ENCODE assay signal across 19 mouse cellular contexts in the genomic region with DNA sequence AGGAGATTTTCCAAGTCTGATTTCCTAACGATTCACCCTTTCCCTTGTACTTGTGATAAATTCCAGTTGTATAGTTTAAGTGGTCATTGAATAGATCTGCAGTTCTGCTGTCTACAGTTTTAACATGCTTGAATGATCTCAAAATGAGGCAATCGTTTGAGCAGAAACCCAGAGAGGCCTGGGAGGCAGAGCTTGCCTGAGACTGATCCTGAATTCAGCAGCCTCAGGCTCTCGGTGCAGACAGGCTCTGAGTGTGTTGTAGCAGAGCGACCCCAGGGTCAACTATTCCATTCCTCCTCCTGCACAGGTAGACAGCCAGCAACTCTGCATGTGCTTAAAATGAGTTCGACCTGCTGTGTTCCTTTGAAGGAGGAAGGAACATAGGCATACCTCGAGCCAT.
DNase-seq lines count a peak whose midpoint lies in the region; ATAC-seq and TF ChIP-seq lines count a peak whose summit lies in the region.
"Had no signal": no experiment of that assay in that cellular context is flagged by ENCODE, and none has a peak within 500 bp of the region (broad histone marks: within the 10 kb centered on the region; RNA-seq: fewer than 3 reads in every experiment).

No protein-coding gene starts in this region.

- no peak overlapping the region for H3K4me2 ChIP-seq in forebrain, embryonic 14.5 days (ENCODE audit: low read length)
- H3K4me2 ChIP-seq in forebrain, embryonic 16.5 days (ENCODE audit: low read length) = no peak overlapping the region
- no peak overlapping the region for H3K4me2 ChIP-seq in midbrain, postnatal 0 days (ENCODE audit: low read depth, low read length, poor library complexity, severe bottlenecking)
- no peak overlapping the region for H3K4me2 ChIP-seq in hindbrain, embryonic 12.5 days (replicated peaks)
- H3K4me2 ChIP-seq in liver, embryonic 11.5 days = no peak overlapping the region
- H3K4me2 ChIP-seq: embryonic facial prominence, embryonic 15.5 days; limb, embryonic 15.5 days had no signal

- H3K9me3 ChIP-seq in forebrain, embryonic 14.5 days (replicated peaks; ENCODE audit: control insufficient read depth, low read length) = no peaks in the 10 kb centered on the region
- H3K9me3 ChIP-seq in forebrain, embryonic 16.5 days (ENCODE audit: control insufficient read depth, low read length) = no peaks in the 10 kb centered on the region
- H3K9me3 ChIP-seq in midbrain, embryonic 10.5 days (replicated peaks) = no peaks in the 10 kb centered on the region
- no peaks in the 10 kb centered on the region for H3K9me3 ChIP-seq in midbrain, postnatal 0 days (ENCODE audit: low read length)
- no peaks in the 10 kb centered on the region for H3K9me3 ChIP-seq in hindbrain, embryonic 12.5 days (replicated peaks)
- no peaks in the 10 kb centered on the region for H3K9me3 ChIP-seq in liver, embryonic 11.5 days (ENCODE audit: control insufficient read depth, low read length)
- H3K9me3 ChIP-seq: embryonic facial prominence, embryonic 15.5 days; limb, embryonic 15.5 days had no signal

- 35% methylated on average over 6 of the region's 6 CpGs for WGBS in forebrain, embryonic 14.5 days
- WGBS in forebrain, embryonic 16.5 days = 24% methylated on average over 6 of the region's 6 CpGs
- 49% methylated on average over 6 of the region's 6 CpGs for WGBS in midbrain, embryonic 10.5 days
- WGBS in midbrain, postnatal 0 days = 39% methylated on average over 6 of the region's 6 CpGs
- WGBS in hindbrain, embryonic 12.5 days = 37% methylated on average over 6 of the region's 6 CpGs
- WGBS in liver, embryonic 11.5 days = 63% methylated on average over 6 of the region's 6 CpGs

- no peak for TF ChIP-seq CTCF in midbrain, postnatal 0 days (IDR thresholded peaks at IDR 0.05)

- 0 out of 2 replicates have a peak overlapping the region, but pooled peaks have one; percentile 21 for H3K27ac ChIP-seq in forebrain, embryonic 14.5 days (ENCODE audit: low read depth, low read length)
- no peak overlapping the region for H3K27ac ChIP-seq in forebrain, embryonic 16.5 days (ENCODE audit: low read length)
- H3K27ac ChIP-seq in midbrain, embryonic 10.5 days (replicated peaks) = 0 out of 2 replicates have a peak overlapping the region, but pooled peaks have one; percentile 33
- H3K27ac ChIP-seq in midbrain, postnatal 0 days (ENCODE audit: low read depth, low read length) = no peak overlapping the region
- no peak overlapping the region for H3K27ac ChIP-seq in hindbrain, embryonic 12.5 days
- H3K27ac ChIP-seq in liver, embryonic 11.5 days (ENCODE audit: low read depth, low read length) = no peak overlapping the region
- H3K27ac ChIP-seq: embryonic facial prominence, embryonic 15.5 days; limb, embryonic 15.5 days; macrophage had no signal

- no peaks in the 10 kb centered on the region for H3K27me3 ChIP-seq in forebrain, embryonic 14.5 days (replicated peaks; ENCODE audit: control insufficient read depth, insufficient read depth, low read length)
- no peaks in the 10 kb centered on the region for H3K27me3 ChIP-seq in forebrain, embryonic 16.5 days (replicated peaks; ENCODE audit: control insufficient read depth, insufficient read depth, low read length)
- H3K27me3 ChIP-seq in midbrain, embryonic 10.5 days (ENCODE audit: low read depth, poor library complexity, severe bottlenecking) = no peaks in the 10 kb centered on the region
- H3K27me3 ChIP-seq in midbrain, postnatal 0 days (ENCODE audit: insufficient read depth, low read length) = no peaks in the 10 kb centered on the region
- no peaks in the 10 kb centered on the region for H3K27me3 ChIP-seq in hindbrain, embryonic 12.5 days
- no peaks in the 10 kb centered on the region for H3K27me3 ChIP-seq in liver, embryonic 11.5 days (replicated peaks; ENCODE audit: control insufficient read depth, insufficient read depth, low read length)
- H3K27me3 ChIP-seq: embryonic facial prominence, embryonic 15.5 days; limb, embryonic 15.5 days had no signal

- no peak for ATAC-seq in forebrain, embryonic 14.5 days
- ATAC-seq in forebrain, embryonic 16.5 days = no peak
- ATAC-seq in midbrain, postnatal 0 days (ENCODE audit: low FRiP score) = no peak
- 0 out of 2 replicates have a peak, but pooled peaks have one; percentile 48 for ATAC-seq in hindbrain, embryonic 12.5 days (ENCODE audit: low FRiP score)
- no peak for ATAC-seq in liver, embryonic 11.5 days (replicated peaks; ENCODE audit: low FRiP score)
- ATAC-seq: intestine, postnatal 0 days had no signal

- H3K4me1 ChIP-seq in forebrain, embryonic 14.5 days (ENCODE audit: control insufficient read depth, insufficient read depth, low read length) = peaks cover 5% of the 10 kb centered on the region; the same call in 1 of the 2 replicates
- H3K4me1 ChIP-seq in forebrain, embryonic 16.5 days (replicated peaks; ENCODE audit: control insufficient read depth, insufficient read depth, low read length) = peaks cover 7% of the 10 kb centered on the region; the same call in 1 of the 2 replicates
- H3K4me1 ChIP-seq in midbrain, embryonic 10.5 days = peaks cover 28% of the 10 kb centered on the region
- no peaks in the 10 kb centered on the region; the same call in 1 of the 2 replicates for H3K4me1 ChIP-seq in midbrain, postnatal 0 days (ENCODE audit: insufficient read depth, low read length)
- H3K4me1 ChIP-seq in hindbrain, embryonic 12.5 days = peaks cover 8% of the 10 kb centered on the region
- no peaks in the 10 kb centered on the region for H3K4me1 ChIP-seq in liver, embryonic 11.5 days (replicated peaks; ENCODE audit: control insufficient read depth, insufficient read depth, low read length)
- H3K4me1 ChIP-seq: embryonic facial prominence, embryonic 15.5 days; limb, embryonic 15.5 days had no signal

- DNase-seq in forebrain, embryonic 14.5 days (ENCODE audit: low spot score) = no peak
- DNase-seq in midbrain, embryonic 10.5 days (ENCODE audit: low spot score) = no peak
- DNase-seq in midbrain, postnatal 0 days (ENCODE audit: low spot score) = no peak
- peak; percentile 57 for DNase-seq in retina, postnatal 1 day
- DNase-seq in liver, embryonic 11.5 days (ENCODE audit: low spot score) = no peak
- DNase-seq: B cell, adult 2 months; cerebellum, adult 11 months; cerebellum, postnatal 25 days; heart, postnatal 14 days; layer of hippocampus, adult 9-11 months; lung, adult 2 months; right cerebral cortex, postnatal 25 days; thymus, postnatal 36 days had no signal

- H3K36me3 ChIP-seq in forebrain, embryonic 14.5 days (ENCODE audit: control insufficient read depth, insufficient read depth, low read length) = no peaks in the 10 kb centered on the region
- H3K36me3 ChIP-seq in forebrain, embryonic 16.5 days (ENCODE audit: control insufficient read depth, insufficient read depth) = no peaks in the 10 kb centered on the region
- no peaks in the 10 kb centered on the region for H3K36me3 ChIP-seq in midbrain, embryonic 10.5 days
- no peaks in the 10 kb centered on the region for H3K36me3 ChIP-seq in midbrain, postnatal 0 days (ENCODE audit: insufficient read depth, low read length)
- H3K36me3 ChIP-seq in hindbrain, embryonic 12.5 days = no peaks in the 10 kb centered on the region
- no peaks in the 10 kb centered on the region for H3K36me3 ChIP-seq in liver, embryonic 11.5 days (ENCODE audit: control insufficient read depth, insufficient read depth, low read length)
- H3K36me3 ChIP-seq: embryonic facial prominence, embryonic 15.5 days; limb, embryonic 15.5 days had no signal

- no peak overlapping the region for H3K4me3 ChIP-seq in forebrain, embryonic 14.5 days (ENCODE audit: low read depth, low read length)
- no peak overlapping the region for H3K4me3 ChIP-seq in forebrain, embryonic 16.5 days (replicated peaks; ENCODE audit: low read length)
- no peak overlapping the region for H3K4me3 ChIP-seq in midbrain, embryonic 10.5 days
- H3K4me3 ChIP-seq in midbrain, postnatal 0 days (ENCODE audit: low read depth, low read length) = no peak overlapping the region
- H3K4me3 ChIP-seq in hindbrain, embryonic 12.5 days = no peak overlapping the region
- H3K4me3 ChIP-seq in liver, embryonic 11.5 days (ENCODE audit: low read depth, low read length) = no peak overlapping the region
- H3K4me3 ChIP-seq: embryonic facial prominence, embryonic 15.5 days; limb, embryonic 15.5 days had no signal

- no peak overlapping the region for H3K9ac ChIP-seq in forebrain, embryonic 14.5 days (ENCODE audit: low read length)
- H3K9ac ChIP-seq in forebrain, embryonic 16.5 days (replicated peaks; ENCODE audit: low read depth, low read length) = no peak overlapping the region
- no peak overlapping the region for H3K9ac ChIP-seq in midbrain, postnatal 0 days (replicated peaks; ENCODE audit: low read length, poor library complexity, severe bottlenecking)
- no peak overlapping the region for H3K9ac ChIP-seq in hindbrain, embryonic 12.5 days
- no peak overlapping the region for H3K9ac ChIP-seq in liver, embryonic 11.5 days (ENCODE audit: low read depth, low read length)
- H3K9ac ChIP-seq: embryonic facial prominence, embryonic 15.5 days; limb, embryonic 15.5 days had no signal

Comparison
In these comparisons a context has a peak if more than half of its experiments do, and no peak if none do; other contexts are left out.
1. H3K27ac ChIP-seq: peak in forebrain, embryonic 14.5 days (single experiment) and midbrain, embryonic 10.5 days (single experiment); none in forebrain, embryonic 16.5 days (single experiment), midbrain, postnatal 0 days (single experiment), hindbrain, embryonic 12.5 days (single experiment) and liver, embryonic 11.5 days (single experiment).